Mouse (Mus musculus): ENCODE results near the gene Dynlt1f. TPM values are rescaled to one million over a fixed set of nuclear protein-coding genes. Genes with fewer than 3 reads are reported as not detected.
A peak's percentile ranks its signal among the peaks of the same experiment; 100 is the strongest.
"Not testable (repeated sequence)": the region's sequence is repeated elsewhere in the genome, so short reads cannot be mapped to it uniquely, and the experiment has no call there.

The Dynlt1f gene
- polyA plus RNA-seq (2012; rRNA removed) = 30.9 and 50.3 TPM in 2 replicates

DNA sequence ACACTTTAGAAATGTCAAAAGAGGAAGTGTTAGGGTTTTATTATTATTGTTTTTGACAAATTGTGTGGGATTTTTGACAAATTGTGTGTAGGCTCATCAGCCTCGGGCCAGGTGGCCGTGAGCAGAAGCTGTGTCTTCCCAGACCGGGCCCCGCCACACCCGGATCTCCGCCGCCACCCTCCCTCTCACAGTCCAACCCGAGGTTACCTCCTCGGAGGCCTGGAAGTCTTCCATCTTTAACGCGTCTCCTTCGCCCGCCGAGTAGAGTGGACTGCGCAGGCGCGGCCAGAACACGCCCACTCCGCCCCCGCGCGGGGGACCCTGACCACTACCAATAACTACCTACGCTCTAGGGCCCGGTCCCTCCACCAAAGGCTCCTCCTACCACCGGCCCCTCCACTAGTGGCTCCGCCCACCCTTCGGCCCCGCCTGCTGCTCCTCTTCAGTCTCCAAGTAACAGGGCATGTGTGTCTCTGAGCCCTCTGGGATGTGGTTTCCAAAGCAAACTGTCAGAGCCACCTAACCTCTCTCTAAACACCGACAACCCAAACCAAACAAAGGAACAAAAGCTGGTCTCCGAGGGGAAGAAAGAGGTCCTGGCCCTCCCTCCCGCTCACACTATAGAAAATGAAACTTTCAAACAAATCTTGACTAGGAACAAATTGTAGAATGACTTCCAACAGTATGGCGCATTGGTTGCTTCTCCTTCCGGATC lies at the start of gene Dynlt1f:
Gene Dynlt1f, minus strand, starts transcription at position 334 of the 715 bp plus-strand sequence.
- Histone ChIP-seq H3K4me3 (ENCODE audit: low read depth, low read length) (peak within 1 kb of the TSS; percentile 59), H3K27ac (ENCODE audit: insufficient read depth, low read depth, low read length) (peak within 1 kb of the TSS; percentile 57; the same call in 1 of the 2 replicates)
- not testable (repeated sequence) for H3K27me3 ChIP-seq (ENCODE audit: control insufficient read depth, insufficient read depth, low read length); H3K36me3 ChIP-seq (ENCODE audit: control insufficient read depth, insufficient read depth, low read length); H3K4me1 ChIP-seq (ENCODE audit: control insufficient read depth, insufficient read depth, insufficient read length, low read length)
- WGBS = 0% methylated on average over 24 of the region's 33 CpGs

DNA sequence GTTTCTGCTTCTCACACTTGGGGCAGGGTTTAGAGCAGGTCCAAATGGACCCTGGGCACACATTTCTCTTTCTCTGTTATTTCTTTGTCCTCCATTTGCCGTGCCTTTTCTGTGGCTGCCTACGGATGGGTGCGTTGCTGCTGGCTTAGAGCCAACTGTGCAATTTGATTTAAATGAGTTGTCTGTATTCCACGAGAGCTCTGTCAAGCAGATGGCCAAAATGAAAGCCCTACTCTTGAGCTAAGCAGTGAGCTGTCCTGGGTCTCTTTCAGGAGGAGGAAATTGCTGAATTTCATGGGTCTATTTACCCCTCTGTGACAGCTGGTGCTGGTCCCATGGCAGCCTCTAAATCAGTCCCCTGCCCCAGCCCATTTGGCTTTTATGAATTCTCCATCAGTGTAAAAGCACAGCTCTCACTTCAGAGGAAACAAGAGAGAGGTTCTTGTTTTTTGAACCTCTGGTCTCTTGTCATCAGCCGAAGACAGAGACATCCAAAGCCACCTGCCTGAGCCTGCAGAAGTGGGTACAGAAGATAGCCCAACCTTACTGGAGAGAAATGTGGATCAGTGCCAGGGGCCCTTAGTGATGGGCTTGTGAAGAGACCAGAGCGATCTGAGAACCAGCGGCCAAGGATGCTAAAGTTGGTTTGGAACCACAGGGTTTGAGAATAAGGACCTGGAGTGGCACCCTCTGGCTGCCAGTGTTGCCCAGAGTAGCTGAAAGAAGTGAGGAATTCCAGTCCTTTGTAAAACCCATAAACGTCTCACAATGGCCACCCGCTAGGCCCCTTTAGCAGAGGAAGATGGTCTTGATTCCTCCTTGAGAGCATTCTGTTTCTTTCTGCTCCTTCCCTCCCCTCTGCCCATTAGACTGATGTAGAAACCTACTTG lies 47.9 kb upstream of the Dynlt1f start:
- H3K27ac ChIP-seq (ENCODE audit: insufficient read depth, low read depth, low read length); H3K27me3 ChIP-seq (ENCODE audit: control insufficient read depth, insufficient read depth, low read length); H3K4me1 ChIP-seq (ENCODE audit: control insufficient read depth, insufficient read depth, insufficient read length, low read length); H3K4me3 ChIP-seq (ENCODE audit: low read depth, low read length); H3K36me3 ChIP-seq (ENCODE audit: control insufficient read depth, insufficient read depth, low read length): not testable (repeated sequence)
- WGBS = 56% methylated on average over 8 of the region's 9 CpGs

DNA sequence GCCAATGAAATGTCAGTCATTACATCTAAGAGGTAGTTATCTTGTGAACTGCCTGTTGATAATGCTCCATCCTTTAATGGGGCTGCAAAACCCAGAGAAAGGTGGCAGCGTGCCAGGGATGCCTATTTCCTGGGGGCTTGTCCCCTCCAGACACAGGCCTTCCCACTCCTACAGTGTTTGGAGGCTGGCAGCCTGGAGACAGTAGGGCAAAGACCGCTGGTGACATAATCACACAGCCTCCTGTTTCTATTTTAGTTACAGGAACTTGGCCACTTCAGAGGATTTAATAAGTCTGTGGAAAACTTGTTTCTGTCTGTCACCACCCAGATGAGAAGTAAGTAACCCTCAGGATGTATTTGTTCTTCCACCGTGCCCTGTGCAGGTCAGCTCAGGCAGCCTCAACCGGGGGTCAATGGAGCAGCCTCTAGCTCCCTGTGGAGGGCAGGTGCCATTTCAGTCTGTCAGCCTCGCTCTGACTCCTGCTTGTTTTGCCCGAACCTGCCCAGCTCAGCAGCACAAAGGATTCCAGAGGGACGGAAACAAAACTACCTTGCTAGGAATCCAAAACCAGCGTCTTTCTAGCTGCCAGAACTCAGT lies 47.0 kb upstream of the Dynlt1f start:
- H3K36me3 ChIP-seq (ENCODE audit: control insufficient read depth, insufficient read depth, low read length); H3K4me1 ChIP-seq (ENCODE audit: control insufficient read depth, insufficient read depth, insufficient read length, low read length); H3K27me3 ChIP-seq (ENCODE audit: control insufficient read depth, insufficient read depth, low read length); H3K4me3 ChIP-seq (ENCODE audit: low read depth, low read length); H3K27ac ChIP-seq (ENCODE audit: insufficient read depth, low read depth, low read length): not testable (repeated sequence)
- WGBS = 17% methylated on average over 2 of the region's 8 CpGs

DNA sequence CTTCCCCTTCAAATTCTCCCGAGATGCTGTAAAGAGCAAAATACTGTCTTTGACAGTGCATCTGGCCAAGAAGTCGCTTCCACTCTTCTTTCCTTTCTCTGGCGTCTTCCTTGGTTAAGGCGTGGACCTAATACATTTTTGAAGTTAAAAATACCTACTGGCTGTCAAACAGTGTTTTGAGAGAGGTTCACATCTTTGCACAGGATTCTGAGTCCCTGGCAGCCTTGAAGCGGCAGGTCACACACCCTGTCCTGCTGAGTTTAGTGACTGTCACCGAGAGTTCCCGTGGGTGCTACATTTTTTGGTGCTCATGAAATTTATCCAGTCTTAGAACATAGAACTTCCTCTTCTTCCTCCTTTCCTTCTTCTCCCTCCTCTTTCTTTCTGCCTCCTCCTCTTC lies 44.4 kb upstream of the Dynlt1f start:
- H3K27ac ChIP-seq (ENCODE audit: insufficient read depth, low read depth, low read length); H3K4me3 ChIP-seq (ENCODE audit: low read depth, low read length); H3K27me3 ChIP-seq (ENCODE audit: control insufficient read depth, insufficient read depth, low read length); H3K4me1 ChIP-seq (ENCODE audit: control insufficient read depth, insufficient read depth, insufficient read length, low read length); H3K36me3 ChIP-seq (ENCODE audit: control insufficient read depth, insufficient read depth, low read length): not testable (repeated sequence)
- WGBS = 76% methylated on average over 4 of the region's 7 CpGs

DNA sequence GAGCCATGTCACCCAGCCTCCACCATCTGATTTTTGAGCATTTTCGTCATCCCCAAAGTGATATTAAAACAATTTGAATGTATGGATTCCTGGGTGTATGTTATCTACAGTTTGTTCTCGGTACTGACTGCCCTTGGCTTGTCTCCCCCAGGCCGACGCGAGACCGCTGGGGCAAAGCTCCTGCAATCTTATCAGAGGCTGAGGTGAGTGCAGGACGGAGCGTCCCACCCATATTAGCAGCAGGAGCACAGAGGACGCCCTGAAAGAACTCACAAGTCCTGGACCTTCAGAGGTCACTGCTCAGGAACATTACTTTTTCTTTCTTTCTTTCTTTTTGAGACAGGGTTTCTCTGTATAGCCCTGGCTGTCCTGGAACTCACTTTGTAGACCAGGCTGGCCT lies 43.8 kb upstream of the Dynlt1f start:
- not testable (repeated sequence) for H3K4me1 ChIP-seq (ENCODE audit: control insufficient read depth, insufficient read depth, insufficient read length, low read length); H3K36me3 ChIP-seq (ENCODE audit: control insufficient read depth, insufficient read depth, low read length); H3K27ac ChIP-seq (ENCODE audit: insufficient read depth, low read depth, low read length); H3K4me3 ChIP-seq (ENCODE audit: low read depth, low read length); H3K27me3 ChIP-seq (ENCODE audit: control insufficient read depth, insufficient read depth, low read length)
- WGBS = 64% methylated on average over 9 of the region's 9 CpGs

DNA sequence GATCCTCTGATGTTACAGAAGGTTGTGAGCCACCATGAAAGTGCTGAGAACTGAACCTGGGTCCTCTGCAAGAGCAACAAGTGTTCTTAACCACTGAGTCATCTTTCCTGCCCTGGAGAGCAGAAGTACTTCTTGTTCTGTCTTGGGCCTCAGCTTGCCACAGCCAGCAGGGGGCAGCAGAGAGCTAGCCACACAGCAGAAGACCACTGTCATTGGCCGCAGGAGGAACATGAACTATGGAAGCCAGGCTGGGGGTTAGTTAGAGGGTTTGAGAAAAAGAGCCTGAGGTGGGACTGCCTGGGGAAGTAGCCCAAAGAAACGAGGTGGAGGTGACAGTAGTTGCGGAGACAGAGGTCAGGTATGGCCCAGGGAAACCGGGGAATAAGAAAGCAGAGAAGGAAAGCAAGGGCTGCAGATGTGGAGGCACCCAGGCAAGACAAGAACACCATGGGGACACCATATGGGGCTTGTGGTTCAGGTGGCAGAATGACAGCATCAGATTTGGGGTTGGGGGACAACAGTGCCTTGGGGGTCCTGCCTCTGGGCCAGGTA lies 41.6 kb upstream of the Dynlt1f start:
- H3K36me3 ChIP-seq (ENCODE audit: control insufficient read depth, insufficient read depth, low read length); H3K27ac ChIP-seq (ENCODE audit: insufficient read depth, low read depth, low read length); H3K4me1 ChIP-seq (ENCODE audit: control insufficient read depth, insufficient read depth, insufficient read length, low read length); H3K27me3 ChIP-seq (ENCODE audit: control insufficient read depth, insufficient read depth, low read length); H3K4me3 ChIP-seq (ENCODE audit: low read depth, low read length): not testable (repeated sequence)
- peak; percentile 49; the same call in 1 of the 2 replicates for TF ChIP-seq CTCF (IDR thresholded peaks at IDR 0.05; ENCODE audit: extremely low read depth, insufficient read length, insufficient replicate concordance, low read depth, low read length)
- 34% methylated on average over 4 of the region's 4 CpGs for WGBS

DNA sequence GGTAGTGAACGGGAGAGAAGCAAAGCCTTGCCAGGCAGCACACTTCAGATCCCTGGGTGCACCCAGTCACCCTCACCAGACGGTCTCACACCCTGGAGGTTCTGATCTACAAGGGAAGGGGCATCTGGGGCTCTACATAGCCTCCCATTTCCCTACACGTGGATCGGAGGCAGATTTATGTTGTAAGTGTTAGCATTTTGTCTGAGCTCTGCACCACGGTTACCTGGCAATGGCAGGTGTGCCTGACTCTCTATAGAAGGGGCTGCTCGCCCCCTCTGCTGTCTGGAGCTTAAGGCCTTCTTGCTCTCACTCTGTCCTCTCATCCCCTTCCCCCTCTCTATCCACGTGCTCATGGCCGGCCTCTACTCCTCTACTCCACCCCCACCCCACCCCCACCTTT lies 40.8 kb upstream of the Dynlt1f start:
- not testable (repeated sequence) for H3K4me3 ChIP-seq (ENCODE audit: low read depth, low read length); H3K36me3 ChIP-seq (ENCODE audit: control insufficient read depth, insufficient read depth, low read length); H3K27me3 ChIP-seq (ENCODE audit: control insufficient read depth, insufficient read depth, low read length); H3K4me1 ChIP-seq (ENCODE audit: control insufficient read depth, insufficient read depth, insufficient read length, low read length); H3K27ac ChIP-seq (ENCODE audit: insufficient read depth, low read depth, low read length)
- WGBS = 62% methylated on average over 8 of the region's 8 CpGs

DNA sequence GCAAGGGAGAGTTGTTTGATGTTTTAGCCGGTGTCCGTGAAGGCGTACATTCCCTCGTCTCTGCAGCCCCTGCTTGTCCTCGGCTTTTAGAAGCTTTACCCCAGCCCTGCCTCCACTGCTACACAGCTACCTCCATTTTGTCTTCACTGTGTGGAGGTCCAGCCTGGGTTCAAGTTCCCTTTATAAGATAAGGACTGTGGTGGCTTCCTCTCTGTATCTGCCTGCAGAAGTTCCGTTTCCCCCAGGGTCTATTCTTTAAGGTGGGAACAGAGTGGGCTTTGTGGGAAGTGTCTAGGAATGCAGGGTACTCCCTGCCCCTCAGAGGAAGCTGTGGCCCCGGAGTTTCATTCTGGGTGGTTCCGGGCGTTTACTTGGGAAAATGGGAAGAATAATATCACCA lies 40.0 kb upstream of the Dynlt1f start:
- H3K27ac ChIP-seq (ENCODE audit: insufficient read depth, low read depth, low read length); H3K27me3 ChIP-seq (ENCODE audit: control insufficient read depth, insufficient read depth, low read length); H3K36me3 ChIP-seq (ENCODE audit: control insufficient read depth, insufficient read depth, low read length); H3K4me1 ChIP-seq (ENCODE audit: control insufficient read depth, insufficient read depth, insufficient read length, low read length); H3K4me3 ChIP-seq (ENCODE audit: low read depth, low read length): not testable (repeated sequence)
- WGBS = 79% methylated on average over 9 of the region's 9 CpGs

DNA sequence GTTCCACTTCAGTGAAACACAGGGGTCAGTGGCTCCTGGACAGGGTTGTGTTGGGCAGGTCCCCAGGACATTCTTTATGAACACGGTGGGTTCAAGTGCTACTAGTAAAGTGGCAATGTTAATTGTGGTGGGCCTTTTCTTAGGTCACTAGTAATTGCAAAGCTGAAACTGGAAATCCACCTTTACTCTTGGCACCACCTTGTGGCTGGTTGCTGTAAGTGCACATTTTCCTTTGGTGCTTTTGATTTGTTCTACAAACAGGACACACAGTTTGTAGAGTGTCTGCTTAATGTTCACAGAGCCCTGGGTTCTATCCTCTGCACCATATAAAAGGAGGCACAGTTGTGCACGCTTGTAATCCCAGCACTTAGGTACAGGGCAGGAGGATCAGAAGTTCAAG lies 35.9 kb upstream of the Dynlt1f start:
- not testable (repeated sequence) for H3K27ac ChIP-seq (ENCODE audit: insufficient read depth, low read depth, low read length); H3K4me1 ChIP-seq (ENCODE audit: control insufficient read depth, insufficient read depth, insufficient read length, low read length); H3K36me3 ChIP-seq (ENCODE audit: control insufficient read depth, insufficient read depth, low read length); H3K4me3 ChIP-seq (ENCODE audit: low read depth, low read length); H3K27me3 ChIP-seq (ENCODE audit: control insufficient read depth, insufficient read depth, low read length)
- WGBS = 6% methylated on average over 2 of the region's 2 CpGs

DNA sequence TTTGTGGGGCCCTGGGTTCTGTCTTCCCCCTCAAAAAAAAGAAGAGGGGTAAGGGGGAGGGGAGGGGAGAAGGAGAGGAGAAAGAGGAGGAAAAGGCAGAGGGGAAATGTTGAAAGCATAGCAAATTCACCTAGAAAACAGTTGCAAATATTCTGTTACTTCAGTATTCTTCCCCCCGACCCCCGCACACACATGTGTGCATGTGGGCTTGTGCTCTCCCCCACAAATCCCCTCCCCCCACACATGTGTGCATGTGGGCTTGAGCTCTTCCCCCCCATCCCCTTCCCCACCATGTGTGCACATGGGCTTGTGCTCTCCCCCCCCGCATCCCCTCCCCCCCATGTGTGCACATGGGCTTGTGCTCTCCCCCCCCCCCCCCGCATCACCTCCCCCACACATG lies 33.6 kb upstream of the Dynlt1f start:
- H3K27ac ChIP-seq (ENCODE audit: insufficient read depth, low read depth, low read length); H3K4me1 ChIP-seq (ENCODE audit: control insufficient read depth, insufficient read depth, insufficient read length, low read length); H3K27me3 ChIP-seq (ENCODE audit: control insufficient read depth, insufficient read depth, low read length); H3K4me3 ChIP-seq (ENCODE audit: low read depth, low read length); H3K36me3 ChIP-seq (ENCODE audit: control insufficient read depth, insufficient read depth, low read length): not testable (repeated sequence)
- 94% methylated on average over 2 of the region's 4 CpGs for WGBS

All from small intestine, adult 2 months (tissue).